Mouse (Mus musculus): ENCODE results near the gene Mthfs. TPM values are rescaled to one million over a fixed set of nuclear protein-coding genes. Genes with fewer than 3 reads are reported as not detected.
A peak's percentile ranks its signal among the peaks of the same experiment; 100 is the strongest.
"Not testable (repeated sequence)": the region's sequence is repeated elsewhere in the genome, so short reads cannot be mapped to it uniquely, and the experiment has no call there.

The Mthfs gene
- polyA plus RNA-seq, 1 experiment from 2014 or later, result 23.4 TPM

DNA sequence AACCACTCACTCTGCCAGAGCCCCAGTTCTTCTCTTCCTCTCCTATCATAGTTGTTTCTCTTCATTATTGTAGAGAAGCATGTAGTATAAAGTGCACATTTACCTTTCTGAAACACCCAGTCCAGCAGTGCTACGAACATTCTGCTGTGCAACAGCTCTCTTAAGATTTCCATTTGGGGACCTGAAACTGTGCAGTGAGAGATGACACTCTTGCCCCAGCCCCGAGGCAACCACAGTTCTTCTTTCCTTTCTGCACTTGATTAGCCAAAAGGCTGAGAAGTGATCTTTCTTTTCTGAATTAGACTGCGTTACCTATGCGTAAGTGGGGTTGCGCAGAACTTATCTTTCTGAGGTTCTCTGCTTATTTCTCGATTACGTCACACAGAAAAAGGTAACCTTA, 17.6 kb downstream of the Mthfs start:
- ATAC-seq (ENCODE audit: insufficient read depth) (no peak), DNase-seq (no peak)
- Histone ChIP-seq H3K27ac (ENCODE audit: low read depth) (no peak overlapping the region), H3K36me3 (ENCODE audit: insufficient read depth) (no peaks in the 10 kb centered on the region), H3K4me1 (ENCODE audit: insufficient read depth) (no peaks in the 10 kb centered on the region), H3K9me3 (ENCODE audit: low read depth, low read length) (no peaks in the 10 kb centered on the region), H3K4me3 (ENCODE audit: low read depth, low read length) (no peak overlapping the region), H3K27me3 (ENCODE audit: insufficient read depth, low read length) (no peaks in the 10 kb centered on the region), H3K9ac (no peak overlapping the region), H3K4me2 (no peak overlapping the region)
- 89% methylated on average over 7 of the region's 7 CpGs for WGBS
- no peak for TF ChIP-seq CTCF (IDR thresholded peaks at IDR 0.05; ENCODE audit: low read depth)

DNA sequence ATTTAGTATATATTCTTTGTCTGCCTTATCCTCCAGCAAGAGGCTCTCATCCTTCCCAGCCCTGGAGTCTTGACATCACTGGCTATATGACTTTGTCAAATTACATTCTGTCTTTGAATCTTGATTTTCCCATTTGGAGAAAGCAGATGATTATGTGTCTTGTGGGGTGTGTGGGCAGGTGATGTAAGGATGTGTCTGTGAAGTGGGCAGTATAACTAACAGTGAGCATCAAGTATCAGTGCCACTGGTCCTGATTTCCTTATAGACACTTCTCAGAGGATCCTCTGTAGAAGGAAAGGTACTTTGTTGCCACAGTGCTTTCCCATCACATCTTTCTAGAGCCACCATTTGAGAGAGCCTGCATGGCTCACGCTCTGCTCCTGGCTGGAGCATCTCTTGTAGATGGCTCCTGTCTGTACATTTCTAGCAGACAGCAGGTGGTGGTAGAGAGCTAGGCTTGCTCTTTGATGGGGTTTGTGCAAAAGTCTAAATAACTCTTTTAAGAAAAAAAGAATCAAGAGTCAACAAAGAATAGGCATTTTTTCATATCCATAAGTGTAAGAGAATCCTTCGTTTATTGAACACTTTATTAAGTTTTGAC, 20.5 kb downstream of the Mthfs start:
- H3K9me3 ChIP-seq (ENCODE audit: low read depth, low read length); H3K4me2 ChIP-seq; H3K27ac ChIP-seq (ENCODE audit: low read depth); H3K4me1 ChIP-seq (ENCODE audit: insufficient read depth); H3K9ac ChIP-seq; DNase-seq; H3K4me3 ChIP-seq (ENCODE audit: low read depth, low read length); H3K27me3 ChIP-seq (ENCODE audit: insufficient read depth, low read length); H3K36me3 ChIP-seq (ENCODE audit: insufficient read depth); ATAC-seq (ENCODE audit: insufficient read depth): not testable (repeated sequence)
- TF ChIP-seq CTCF (IDR thresholded peaks at IDR 0.05; ENCODE audit: low read depth), result peak; percentile 30
- 62% methylated on average over 1 of the region's 2 CpGs for WGBS

DNA sequence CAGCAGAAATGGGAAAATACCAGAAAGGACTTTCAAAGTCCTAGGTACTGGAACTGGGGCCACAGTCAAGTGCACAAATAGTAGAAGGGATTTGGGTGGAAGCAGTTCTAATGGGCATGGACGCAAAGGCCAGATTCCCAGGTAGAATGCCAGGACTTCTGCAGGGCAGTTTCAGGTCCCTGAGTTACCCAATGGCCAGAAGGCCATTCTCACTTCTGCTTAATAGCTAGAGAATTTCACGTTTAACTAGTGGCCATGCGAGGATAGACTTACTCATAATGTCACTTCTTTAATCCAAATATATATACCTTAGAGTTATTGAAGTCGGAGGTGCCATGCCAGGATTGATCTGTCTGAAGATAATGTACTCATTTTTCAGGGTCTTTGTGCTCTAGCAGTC, 26.7 kb downstream of the Mthfs start:
- H3K9me3 ChIP-seq (ENCODE audit: low read depth, low read length), result not testable (repeated sequence)

DNA sequence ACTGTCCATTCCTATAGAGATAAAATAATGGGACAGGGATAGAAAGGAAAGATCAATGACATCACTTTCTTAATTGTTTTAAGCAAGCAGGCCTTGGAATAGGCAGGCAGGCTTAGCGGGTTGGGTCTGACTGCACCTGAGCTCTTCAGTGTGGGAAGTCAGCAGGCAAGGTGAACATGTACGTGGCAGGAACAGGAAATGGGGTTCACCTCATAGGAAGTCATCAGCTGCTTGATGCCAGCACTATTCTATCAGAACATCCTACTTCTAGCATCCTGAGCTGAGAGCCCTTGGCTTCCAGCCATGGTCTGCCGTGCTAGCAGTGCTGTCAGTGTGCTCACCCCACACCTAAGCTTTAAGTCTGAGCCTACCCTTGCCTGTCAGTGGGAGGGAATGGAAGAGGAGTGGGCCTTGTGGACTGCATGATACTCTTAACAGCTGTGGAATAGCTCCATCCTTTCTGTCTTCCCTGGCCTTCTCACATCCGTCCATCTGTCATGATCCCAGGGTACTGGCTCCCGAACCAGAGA, 28.6 kb downstream of the Mthfs start:
- WGBS, result 60% methylated on average over 4 of the region's 5 CpGs

More for the DNA sequence above, 26.7 kb downstream of the Mthfs start:
- not testable (repeated sequence) for DNase-seq; H3K36me3 ChIP-seq (ENCODE audit: insufficient read depth); H3K4me3 ChIP-seq (ENCODE audit: low read depth, low read length); H3K27ac ChIP-seq (ENCODE audit: low read depth); ATAC-seq (ENCODE audit: insufficient read depth); H3K9ac ChIP-seq; H3K27me3 ChIP-seq (ENCODE audit: insufficient read depth, low read length); H3K4me2 ChIP-seq; H3K4me1 ChIP-seq (ENCODE audit: insufficient read depth)
- WGBS, result 78% methylated on average over 4 of the region's 4 CpGs

DNA sequence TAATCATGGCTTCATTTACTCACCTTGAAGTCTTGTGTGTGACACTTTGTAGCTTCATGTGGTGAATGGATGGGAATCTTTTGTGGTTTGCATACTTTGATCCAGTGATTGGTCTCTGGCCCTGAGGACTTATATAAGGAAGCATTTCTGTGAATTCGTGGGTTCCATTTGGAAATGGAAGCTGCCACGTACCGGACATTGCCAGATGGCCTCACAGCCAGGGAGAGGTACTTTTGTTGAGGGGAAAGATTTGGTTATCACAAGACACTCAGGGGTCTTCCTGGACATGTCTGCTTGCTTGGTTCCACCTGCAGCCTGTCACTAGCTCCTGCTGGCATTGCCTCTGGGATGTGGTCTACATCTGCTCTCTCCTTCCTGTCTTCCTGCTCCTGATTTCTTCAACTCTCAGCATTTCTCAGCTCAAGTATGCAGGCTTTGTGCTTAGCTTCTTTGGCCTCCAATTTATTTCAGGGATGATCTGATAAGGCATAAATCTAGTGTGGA, 30.1 kb downstream of the Mthfs start:
- not testable (repeated sequence) for H3K4me2 ChIP-seq; ATAC-seq (ENCODE audit: insufficient read depth); H3K9ac ChIP-seq; H3K4me3 ChIP-seq (ENCODE audit: low read depth, low read length); H3K4me1 ChIP-seq (ENCODE audit: insufficient read depth); H3K9me3 ChIP-seq (ENCODE audit: low read depth, low read length); H3K36me3 ChIP-seq (ENCODE audit: insufficient read depth); H3K27me3 ChIP-seq (ENCODE audit: insufficient read depth, low read length); DNase-seq; H3K27ac ChIP-seq (ENCODE audit: low read depth)
- WGBS, result 87% methylated on average over 3 of the region's 3 CpGs

More for the DNA sequence above, 28.6 kb downstream of the Mthfs start:
- H3K4me1 ChIP-seq (ENCODE audit: insufficient read depth); DNase-seq; H3K9ac ChIP-seq; H3K27ac ChIP-seq (ENCODE audit: low read depth); H3K4me2 ChIP-seq; H3K36me3 ChIP-seq (ENCODE audit: insufficient read depth); H3K27me3 ChIP-seq (ENCODE audit: insufficient read depth, low read length); ATAC-seq (ENCODE audit: insufficient read depth); H3K9me3 ChIP-seq (ENCODE audit: low read depth, low read length); H3K4me3 ChIP-seq (ENCODE audit: low read depth, low read length): not testable (repeated sequence)

DNA sequence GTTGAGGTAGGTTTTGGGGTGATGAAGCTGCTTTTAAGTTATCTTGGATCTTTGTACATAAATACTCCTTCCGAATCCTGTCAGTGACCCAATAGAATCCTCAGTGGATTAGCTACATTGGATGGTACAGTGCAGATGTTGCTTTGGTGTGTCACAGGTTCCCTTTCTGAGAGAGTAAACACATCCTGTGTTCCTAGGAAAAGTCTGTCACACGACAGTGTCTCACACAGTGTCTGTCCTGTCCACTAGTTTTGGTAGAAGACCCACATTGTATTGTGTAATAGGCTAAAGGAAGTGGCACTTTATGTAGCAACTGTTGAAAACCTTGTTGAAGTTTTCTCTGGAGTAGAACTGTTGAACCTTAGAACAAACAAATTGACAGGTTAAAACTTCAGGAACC, 42.9 kb downstream of the Mthfs start:
- WGBS, result 77% methylated on average over 2 of the region's 2 CpGs
- Histone ChIP-seq H3K27ac (ENCODE audit: low read depth) (no peak overlapping the region), H3K9ac (no peak overlapping the region), H3K4me1 (ENCODE audit: insufficient read depth) (no peaks in the 10 kb centered on the region), H3K4me3 (ENCODE audit: low read depth, low read length) (no peak overlapping the region), H3K27me3 (ENCODE audit: insufficient read depth, low read length) (no peaks in the 10 kb centered on the region), H3K4me2 (no peak overlapping the region), H3K36me3 (ENCODE audit: insufficient read depth) (no peaks in the 10 kb centered on the region), H3K9me3 (ENCODE audit: low read depth, low read length) (no peaks in the 10 kb centered on the region)
- no peak for DNase-seq
- no peak for ATAC-seq (ENCODE audit: insufficient read depth)
- no peak for TF ChIP-seq CTCF (IDR thresholded peaks at IDR 0.05; ENCODE audit: low read depth)

DNA sequence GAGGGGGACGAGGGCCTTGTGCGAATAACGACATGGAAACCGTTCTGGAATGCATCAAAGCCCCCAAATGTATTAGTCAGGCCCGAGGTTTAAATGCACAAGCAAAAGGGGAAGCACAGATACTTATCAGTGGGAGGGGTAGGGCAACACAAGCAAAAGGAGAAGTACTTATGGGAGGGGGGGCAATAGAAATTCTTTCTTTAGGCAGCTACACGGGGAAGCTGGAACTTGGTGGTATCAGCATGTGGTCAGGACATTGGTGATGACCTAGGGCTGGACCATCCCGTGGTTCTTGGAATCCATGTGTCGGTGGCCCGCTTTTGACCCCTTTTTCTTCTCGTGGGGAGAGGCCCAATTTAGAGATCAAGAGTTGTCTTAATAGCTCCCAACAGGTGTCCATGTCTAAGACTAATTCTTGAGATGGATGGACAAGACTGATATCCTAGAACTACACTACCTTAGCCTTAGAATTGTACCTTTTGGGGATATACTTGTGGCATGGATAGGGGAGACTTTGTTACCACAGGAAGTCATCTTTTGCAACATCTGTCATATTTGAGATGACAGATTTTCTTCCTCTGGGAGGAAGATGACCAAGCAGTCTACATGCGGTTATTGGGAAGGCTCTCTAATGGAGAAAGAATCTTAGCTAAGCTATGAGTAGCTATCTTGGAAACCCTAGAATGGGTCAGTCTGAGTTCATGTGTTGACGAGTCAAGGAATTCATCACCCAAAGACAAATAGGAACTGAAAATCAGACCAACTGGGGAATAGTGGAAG, 46.3 kb downstream of the Mthfs start:
- no peak overlapping the region for H3K4me3 ChIP-seq (ENCODE audit: low read depth, low read length)
- H3K27ac ChIP-seq (ENCODE audit: low read depth), result no peak overlapping the region
- no peak overlapping the region for H3K9ac ChIP-seq
- no peak for DNase-seq
- H3K27me3 ChIP-seq (ENCODE audit: insufficient read depth, low read length), result no peaks in the 10 kb centered on the region
- H3K9me3 ChIP-seq (ENCODE audit: low read depth, low read length), result no peaks in the 10 kb centered on the region
- 84% methylated on average over 12 of the region's 12 CpGs for WGBS
- TF ChIP-seq CTCF (IDR thresholded peaks at IDR 0.05; ENCODE audit: low read depth), result no peak
- H3K4me1 ChIP-seq (ENCODE audit: insufficient read depth), result no peaks in the 10 kb centered on the region
- ATAC-seq (ENCODE audit: insufficient read depth), result no peak
- H3K4me2 ChIP-seq, result no peak overlapping the region
- no peaks in the 10 kb centered on the region for H3K36me3 ChIP-seq (ENCODE audit: insufficient read depth)

Data from lung, embryonic 14.5 days (tissue).